Mouse (Mus musculus): Measurements from ENCODE around the gene Dnajc9. TPM values are rescaled to one million over a fixed set of nuclear protein-coding genes. Genes with fewer than 3 reads are reported as not detected.

Dnajc9 gene
- 90.4 and 102 TPM in 2 replicates for polyA plus RNA-seq (2011; ENCODE audit: insufficient read depth, insufficient read length, low replicate concordance, missing spikeins)

- under 1% methylated on average over 59 of the region's 59 CpGs for WGBS
- peaks cover 2% of the 10 kb centered on the region; the same call in 1 of the 2 replicates for H3K4me1 ChIP-seq (ENCODE audit: control insufficient read depth, insufficient read depth, low read length)
- TF ChIP-seq POLR2A (IDR thresholded peaks at IDR 0.05; ENCODE audit: borderline replicate concordance, control insufficient read depth, low read depth, low read length) (peak; percentile 73; the same call in 1 of the 2 replicates), CTCF (IDR thresholded peaks at IDR 0.05; ENCODE audit: control insufficient read depth, insufficient read depth, low read length) (no peak)
Measured at GRCm38 (mm10) chr14:20388441-20389129, at the start of gene Dnajc9. Dnajc9 (minus strand) TSS chr14:20388910.

GRCm38 (mm10) chr14:20436976-20437375 lies 48.3 kb upstream of the Dnajc9 start:
- Histone ChIP-seq H3K4me3 (replicated peaks; ENCODE audit: control insufficient read depth, low read depth, low read length) (no peak overlapping the region), H3K27ac (ENCODE audit: control insufficient read depth, insufficient read depth, low read depth, low read length, poor library complexity) (no peak overlapping the region), H3K4me1 (ENCODE audit: control insufficient read depth, insufficient read depth, low read length) (no peaks in the 10 kb centered on the region)
- TF ChIP-seq POLR2A (IDR thresholded peaks at IDR 0.05; ENCODE audit: borderline replicate concordance, control insufficient read depth, low read depth, low read length): no peak
- no peak for TF ChIP-seq CTCF (IDR thresholded peaks at IDR 0.05; ENCODE audit: control insufficient read depth, insufficient read depth, low read length)
- WGBS: 31% methylated on average over 6 of the region's 6 CpGs

More at GRCm38 (mm10) chr14:20388441-20389129, at the start of gene Dnajc9:
- H3K4me3 ChIP-seq (replicated peaks; ENCODE audit: control insufficient read depth, low read depth, low read length): peak within 1 kb of the TSS; percentile 95
- peak within 1 kb of the TSS; percentile 75 for H3K27ac ChIP-seq (ENCODE audit: control insufficient read depth, insufficient read depth, low read depth, low read length, poor library complexity)

DNA sequence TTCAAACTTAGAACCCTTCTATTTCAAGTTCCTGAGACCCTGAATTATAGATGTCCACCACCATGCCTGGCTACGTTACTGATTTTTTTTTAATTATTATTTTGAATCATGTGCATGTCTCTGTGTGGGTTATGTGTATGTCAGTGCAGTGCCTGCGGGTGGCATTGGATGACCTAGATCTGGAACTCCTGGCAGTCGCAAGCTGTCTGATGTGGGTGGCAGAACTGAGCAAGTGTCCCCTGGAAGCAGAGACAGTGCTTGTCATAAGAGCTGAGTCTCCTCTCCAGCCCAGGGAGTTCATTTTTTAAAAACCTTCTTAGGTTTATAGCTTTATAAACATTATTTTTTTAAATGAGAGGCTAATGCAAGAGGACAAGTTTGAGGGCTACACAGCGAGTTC lies 43.7 kb upstream of the Dnajc9 start:
- TF ChIP-seq POLR2A (IDR thresholded peaks at IDR 0.05; ENCODE audit: borderline replicate concordance, control insufficient read depth, low read depth, low read length): no peak
- no peak for TF ChIP-seq CTCF (IDR thresholded peaks at IDR 0.05; ENCODE audit: control insufficient read depth, insufficient read depth, low read length)
- Histone ChIP-seq H3K4me1 (ENCODE audit: control insufficient read depth, insufficient read depth, low read length) (no peaks in the 10 kb centered on the region), H3K27ac (ENCODE audit: control insufficient read depth, insufficient read depth, low read depth, low read length, poor library complexity) (no peak overlapping the region), H3K4me3 (replicated peaks; ENCODE audit: control insufficient read depth, low read depth, low read length) (no peak overlapping the region)
- 85% methylated on average over 4 of the region's 4 CpGs for WGBS

DNA sequence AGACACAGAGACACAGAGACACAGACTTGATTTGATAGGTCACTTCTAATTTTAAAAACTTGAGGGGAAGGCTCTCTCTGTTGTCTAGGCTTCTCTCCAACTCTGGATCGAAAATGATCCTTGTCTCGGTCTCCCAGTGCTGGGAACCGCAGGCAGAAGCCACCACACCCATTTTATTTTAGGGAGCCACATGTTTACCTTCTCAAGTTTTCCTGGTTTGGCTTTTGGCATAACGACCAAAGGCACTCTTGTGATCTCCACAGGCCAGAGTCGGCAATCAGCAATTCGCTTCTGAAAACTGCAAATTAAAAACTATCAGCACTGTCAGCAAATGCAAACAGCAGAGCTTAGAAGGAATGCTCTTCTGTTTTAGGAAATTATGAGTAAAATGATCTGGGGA lies 43.0 kb upstream of the Dnajc9 start:
- WGBS: 81% methylated on average over 6 of the region's 6 CpGs
- TF ChIP-seq CTCF (IDR thresholded peaks at IDR 0.05; ENCODE audit: control insufficient read depth, insufficient read depth, low read length) (no peak), POLR2A (IDR thresholded peaks at IDR 0.05; ENCODE audit: borderline replicate concordance, control insufficient read depth, low read depth, low read length) (no peak)
- H3K4me1 ChIP-seq (ENCODE audit: control insufficient read depth, insufficient read depth, low read length): no peaks in the 10 kb centered on the region

DNA sequence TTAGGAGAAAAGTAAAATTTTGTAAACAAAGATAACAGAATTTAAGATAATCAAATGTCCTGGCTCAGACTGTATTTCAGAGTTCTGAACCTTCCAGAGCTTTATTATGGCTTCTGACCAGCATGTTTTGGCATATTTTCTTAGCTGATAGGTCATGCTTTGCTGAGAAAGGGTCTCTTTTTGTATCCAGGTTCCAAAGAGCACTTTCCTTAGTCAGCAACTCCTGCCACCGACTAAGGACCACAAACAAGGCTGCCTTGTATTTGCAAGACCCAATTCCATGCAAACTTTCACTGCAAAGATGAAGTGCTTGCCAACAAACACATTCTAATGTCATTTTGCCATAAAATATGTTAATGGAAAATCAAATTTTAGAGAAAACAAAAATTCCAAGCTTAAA lies 41.1 kb upstream of the Dnajc9 start:
- TF ChIP-seq CTCF (IDR thresholded peaks at IDR 0.05; ENCODE audit: control insufficient read depth, insufficient read depth, low read length) (no peak), POLR2A (IDR thresholded peaks at IDR 0.05; ENCODE audit: borderline replicate concordance, control insufficient read depth, low read depth, low read length) (no peak)
- Histone ChIP-seq H3K27ac (ENCODE audit: control insufficient read depth, insufficient read depth, low read depth, low read length, poor library complexity) (no peak overlapping the region), H3K4me3 (replicated peaks; ENCODE audit: control insufficient read depth, low read depth, low read length) (no peak overlapping the region), H3K4me1 (ENCODE audit: control insufficient read depth, insufficient read depth, low read length) (no peaks in the 10 kb centered on the region)
- 62% methylated on average over 1 of the region's 1 CpGs for WGBS

More for the DNA sequence above, 43.0 kb upstream of the Dnajc9 start:
- no peak overlapping the region for H3K27ac ChIP-seq (ENCODE audit: control insufficient read depth, insufficient read depth, low read depth, low read length, poor library complexity)
- H3K4me3 ChIP-seq (replicated peaks; ENCODE audit: control insufficient read depth, low read depth, low read length): no peak overlapping the region

GRCm38 (mm10) chr14:20428593-20428992 lies 39.9 kb upstream of the Dnajc9 start:
- Histone ChIP-seq H3K4me3 (replicated peaks; ENCODE audit: control insufficient read depth, low read depth, low read length) (no peak overlapping the region), H3K27ac (ENCODE audit: control insufficient read depth, insufficient read depth, low read depth, low read length, poor library complexity) (no peak overlapping the region), H3K4me1 (ENCODE audit: control insufficient read depth, insufficient read depth, low read length) (no peaks in the 10 kb centered on the region)
- TF ChIP-seq POLR2A (IDR thresholded peaks at IDR 0.05; ENCODE audit: borderline replicate concordance, control insufficient read depth, low read depth, low read length): no peak
- TF ChIP-seq CTCF (IDR thresholded peaks at IDR 0.05; ENCODE audit: control insufficient read depth, insufficient read depth, low read length): no peak
- 22% methylated on average over 1 of the region's 1 CpGs for WGBS

DNA sequence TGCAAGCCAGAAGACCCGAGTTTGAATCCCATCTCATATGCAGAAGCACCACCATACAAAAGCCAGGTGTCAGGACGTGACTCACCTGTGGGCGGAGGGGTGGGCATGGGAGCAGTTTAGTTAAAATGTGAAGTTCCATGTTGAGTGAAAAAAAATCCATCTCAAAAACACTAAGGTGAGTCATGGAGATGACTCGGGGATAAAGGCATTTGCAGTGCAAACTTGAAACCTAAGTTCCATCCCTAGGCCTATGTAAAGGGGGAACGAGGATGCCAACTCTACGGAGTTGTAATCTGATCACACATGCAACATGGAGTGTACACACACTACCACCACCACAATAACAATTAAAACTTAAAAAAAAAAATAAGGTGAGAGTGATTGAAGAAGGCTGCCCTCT lies 34.3 kb upstream of the Dnajc9 start:
- 76% methylated on average over 6 of the region's 6 CpGs for WGBS
- TF ChIP-seq POLR2A (IDR thresholded peaks at IDR 0.05; ENCODE audit: borderline replicate concordance, control insufficient read depth, low read depth, low read length) (no peak), CTCF (IDR thresholded peaks at IDR 0.05; ENCODE audit: control insufficient read depth, insufficient read depth, low read length) (no peak)
- H3K27ac ChIP-seq (ENCODE audit: control insufficient read depth, insufficient read depth, low read depth, low read length, poor library complexity): no peak overlapping the region
- H3K4me1 ChIP-seq (ENCODE audit: control insufficient read depth, insufficient read depth, low read length): no peaks in the 10 kb centered on the region
- H3K4me3 ChIP-seq (replicated peaks; ENCODE audit: control insufficient read depth, low read depth, low read length): no peak overlapping the region

GRCm38 (mm10) chr14:20422257-20422656 lies 33.5 kb upstream of the Dnajc9 start:
- Histone ChIP-seq H3K4me1 (ENCODE audit: control insufficient read depth, insufficient read depth, low read length) (no peaks in the 10 kb centered on the region), H3K4me3 (replicated peaks; ENCODE audit: control insufficient read depth, low read depth, low read length) (no peak overlapping the region), H3K27ac (ENCODE audit: control insufficient read depth, insufficient read depth, low read depth, low read length, poor library complexity) (no peak overlapping the region)
- WGBS: 17% methylated on average over 7 of the region's 7 CpGs
- TF ChIP-seq POLR2A (IDR thresholded peaks at IDR 0.05; ENCODE audit: borderline replicate concordance, control insufficient read depth, low read depth, low read length) (no peak), CTCF (IDR thresholded peaks at IDR 0.05; ENCODE audit: control insufficient read depth, insufficient read depth, low read length) (no peak)

All from bone marrow, adult 2 months (tissue).